Mouse (Mus musculus) lung, postnatal 14 days (tissue): ENCODE measurements around the gene Uchl3.

Experiments used
- DNase-seq: peaks from one replicate; pipeline ENCODE4 v3.0.0; 2021

The Uchl3 gene

GRCm38 (mm10) chr14:101668626-101669025 lies 14.9 kb downstream of the Uchl3 start:
- no peak for DNase-seq

GRCm38 (mm10) chr14:101672226-101672625 lies 18.5 kb downstream of the Uchl3 start:
- no peak for DNase-seq

- DNase-seq = no peak
Observed at GRCm38 (mm10) chr14:101687696-101688095, 33.9 kb downstream of the Uchl3 start.

GRCm38 (mm10) chr14:101688406-101688805 lies 34.6 kb downstream of the Uchl3 start:
- no peak for DNase-seq

GRCm38 (mm10) chr14:101704479-101704878 lies 50.7 kb downstream of the Uchl3 start:
- no peak for DNase-seq

DNA sequence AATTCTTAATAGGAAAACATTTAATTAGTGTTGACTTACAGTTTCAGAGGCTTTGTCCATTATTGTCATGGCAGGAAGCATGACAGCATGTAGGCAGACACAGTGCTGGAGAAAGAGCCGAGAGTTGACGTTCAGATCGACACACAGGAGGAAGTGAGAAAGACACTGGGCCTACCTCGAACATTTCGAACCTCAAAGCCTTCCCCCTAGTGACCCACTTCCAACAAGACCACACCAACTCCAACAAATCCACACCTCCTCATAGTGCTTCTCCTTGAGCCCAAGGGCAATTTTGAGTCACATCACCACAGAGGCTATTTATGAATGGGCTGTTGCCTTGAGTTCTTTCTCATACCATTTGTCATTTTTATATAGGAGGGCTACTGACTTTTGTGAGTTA lies 53.3 kb downstream of the Uchl3 start:
- no peak for DNase-seq

DNA sequence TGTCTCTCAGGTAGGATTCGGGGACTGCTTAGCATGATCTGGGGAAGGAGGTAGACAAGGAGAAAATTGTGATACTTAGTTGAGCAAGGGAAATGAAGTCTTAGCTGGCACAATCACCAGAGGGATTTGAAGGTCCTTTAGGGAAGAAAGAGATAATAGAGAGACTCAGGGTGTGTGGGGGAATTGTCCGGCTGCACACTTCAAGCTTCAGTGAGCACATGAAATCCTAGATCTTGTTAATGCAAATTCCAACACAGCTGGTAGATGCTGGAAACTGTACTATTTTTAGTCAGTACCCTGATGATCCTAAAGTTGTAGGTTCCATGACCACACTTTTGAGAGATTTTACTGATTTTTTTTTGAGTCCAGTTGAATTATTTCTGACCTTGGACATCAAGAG lies 60.6 kb downstream of the Uchl3 start:
- no peak for DNase-seq

DNA sequence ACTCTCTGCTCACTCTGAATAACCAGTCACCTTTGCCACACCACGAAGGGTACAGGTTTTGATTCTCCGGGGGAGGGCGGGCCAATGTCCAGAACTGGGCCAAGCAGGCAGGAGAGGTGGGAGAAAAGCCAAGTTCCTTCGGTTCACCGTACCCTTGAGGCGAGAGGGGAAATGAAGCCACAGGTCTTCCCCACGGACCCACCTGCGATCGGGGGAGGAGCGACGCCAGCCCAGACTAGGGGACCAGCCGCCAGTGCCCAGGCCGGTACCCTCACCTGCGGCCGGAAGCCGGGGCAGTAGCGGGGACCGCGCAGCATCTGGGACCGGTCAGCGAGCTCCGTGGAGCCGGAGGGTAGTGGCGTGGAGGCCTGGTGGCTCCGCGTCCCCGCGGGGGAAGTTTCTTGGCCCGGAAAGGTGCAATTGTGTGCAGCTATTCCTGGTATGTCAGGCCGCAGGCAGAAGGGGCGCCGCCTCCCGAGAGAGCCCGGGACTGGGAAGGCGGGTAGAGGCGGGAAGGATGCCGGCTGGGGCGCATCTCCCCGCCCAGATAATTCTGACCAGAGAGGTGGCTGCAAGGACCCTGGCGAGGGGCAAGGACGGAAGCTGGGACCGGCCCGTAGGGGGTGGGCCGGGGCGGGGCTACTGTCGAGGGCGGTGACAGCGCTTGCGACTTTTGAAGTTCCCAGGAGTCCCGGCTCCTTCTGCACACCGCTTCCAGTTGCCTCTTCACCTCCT lies 75.6 kb downstream of the Uchl3 start, which contains the start of the genes Gm9922 and Lmo7:
Gm9922 (minus strand) TSS at position 578 of the 735 bp plus-strand sequence.
Lmo7 (plus strand) TSS at position 721 of the 735 bp plus-strand sequence.
- peak; percentile 66 for DNase-seq

- DNase-seq = no peak
Observed at GRCm38 (mm10) chr14:101729972-101730692, 76.4 kb downstream of the Uchl3 start.

DNA sequence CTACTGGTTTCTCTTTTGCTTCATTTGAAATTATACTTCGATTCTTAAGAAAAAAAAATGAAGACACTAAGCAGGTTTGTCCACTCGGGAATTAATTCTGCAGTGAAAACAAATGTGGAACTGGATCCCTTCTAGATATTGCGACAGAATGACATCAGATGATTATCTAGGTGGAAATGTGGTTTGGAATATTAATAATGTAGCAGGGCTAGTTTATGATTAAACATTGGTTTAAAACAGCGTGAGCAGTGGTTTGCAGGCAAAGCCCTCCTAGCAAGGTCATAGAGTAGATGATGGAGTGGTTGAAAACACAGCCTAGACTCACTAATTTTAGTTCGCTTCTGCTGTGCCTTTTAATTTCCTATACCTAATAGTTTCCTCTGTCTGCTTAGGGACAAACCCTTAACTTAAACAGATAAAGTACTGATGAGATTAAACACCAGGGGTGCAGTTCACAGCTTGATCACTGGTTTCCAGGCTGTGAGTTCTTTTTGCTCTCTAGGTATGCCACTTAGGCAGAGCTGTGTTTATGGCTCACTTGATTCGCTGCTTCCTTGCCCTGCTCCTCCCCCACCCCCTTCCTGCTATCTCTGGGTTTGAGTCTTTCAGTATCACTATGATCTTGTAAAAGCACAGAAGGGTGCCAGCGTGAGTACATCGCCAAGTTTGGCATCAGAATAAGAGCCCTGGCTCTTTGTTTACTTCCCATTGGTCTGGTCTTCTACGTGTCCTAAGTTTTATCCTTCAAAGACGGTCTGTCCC lies 80.0 kb downstream of the Uchl3 start:
- no peak for DNase-seq

DNA sequence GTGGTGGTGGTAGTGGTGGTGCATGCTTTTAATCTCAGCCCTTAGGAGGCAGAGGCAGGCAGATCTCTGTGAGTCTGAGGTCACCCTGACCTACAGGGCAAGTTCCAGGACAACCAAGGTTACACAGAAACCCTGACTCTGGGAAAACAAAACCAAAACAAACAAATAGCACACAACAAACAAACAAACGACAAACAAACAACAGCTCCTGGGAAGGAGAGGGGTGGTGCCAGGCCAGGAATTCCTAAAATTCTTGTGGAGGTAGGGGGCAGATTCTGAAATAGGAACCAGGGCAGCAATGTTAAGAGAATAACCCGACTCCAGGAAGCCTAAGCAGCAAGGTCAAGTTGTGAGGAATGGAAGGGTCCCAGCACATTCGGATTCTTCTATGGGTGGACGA lies 83.7 kb downstream of the Uchl3 start:
- DNase-seq = no peak
